Mouse (Mus musculus): ENCODE measurements at regions not wholly inside any gene's neighbourhood (a gene's known extent, or its start where the extent isn't known, plus 50 kb on each side); places are given as distances from the start of the nearest gene placed in this dataset.

- Histone ChIP-seq H3K27me3 (ENCODE audit: control insufficient read depth, insufficient read depth, insufficient read length) (no peaks in the 10 kb centered on the region), H3K79me3 (ENCODE audit: low read depth) (no peaks in the 10 kb centered on the region), H3K4me3 (ENCODE audit: insufficient read depth, poor library complexity, severe bottlenecking) (no peak overlapping the region), H3K36me3 (ENCODE audit: control insufficient read depth, insufficient read depth) (no peaks in the 10 kb centered on the region), H3K79me2 (ENCODE audit: control insufficient read depth, insufficient read depth) (no peaks in the 10 kb centered on the region), H3ac (ENCODE audit: control insufficient read depth, insufficient read length, low read depth) (no peak overlapping the region)
- no peak for TF ChIP-seq MYOG (IDR thresholded peaks at IDR 0.05; ENCODE audit: control insufficient read depth, extremely low read depth, insufficient read length)
- TF ChIP-seq CTCF (IDR thresholded peaks at IDR 0.05; ENCODE audit: control insufficient read depth, insufficient read depth, insufficient read length) = no peak
- no peak for TF ChIP-seq USF1 (IDR thresholded peaks at IDR 0.05; ENCODE audit: low read depth)
These were observed 192.4 kb upstream of the Klf3 start for GRCm38 (mm10) chr5:64610562-64611405.

- no peaks in the 10 kb centered on the region for H3K36me3 ChIP-seq (ENCODE audit: control insufficient read depth, insufficient read depth)
- no peaks in the 10 kb centered on the region for H3K79me3 ChIP-seq (ENCODE audit: low read depth)
- H3K79me2 ChIP-seq (ENCODE audit: control insufficient read depth, insufficient read depth) = no peaks in the 10 kb centered on the region
- no peak overlapping the region for H3K4me3 ChIP-seq (ENCODE audit: insufficient read depth, poor library complexity, severe bottlenecking)
- no peak overlapping the region for H3ac ChIP-seq (ENCODE audit: control insufficient read depth, insufficient read length, low read depth)
- TF ChIP-seq FOSL1 (IDR thresholded peaks at IDR 0.05; ENCODE audit: insufficient read depth, low read length, poor library complexity, severe bottlenecking) (no peak), MYOG (IDR thresholded peaks at IDR 0.05; ENCODE audit: control insufficient read depth, extremely low read depth, insufficient read length) (no peak), CTCF (IDR thresholded peaks at IDR 0.05; ENCODE audit: control insufficient read depth, insufficient read depth, insufficient read length) (no peak), MYOD1 (IDR thresholded peaks at IDR 0.05; ENCODE audit: control insufficient read depth, insufficient read length, low read depth) (no peak), USF1 (IDR thresholded peaks at IDR 0.05; ENCODE audit: low read depth) (no peak), MAX (IDR thresholded peaks at IDR 0.05) (no peak), CEBPB (IDR thresholded peaks at IDR 0.05; ENCODE audit: low read depth) (no peak)
- H3K27me3 ChIP-seq (ENCODE audit: control insufficient read depth, insufficient read depth, insufficient read length) = no peaks in the 10 kb centered on the region
These were observed 191.2 kb upstream of the Klf3 start for GRCm38 (mm10) chr5:64612017-64612416.

- no peaks in the 10 kb centered on the region for H3K79me2 ChIP-seq (ENCODE audit: control insufficient read depth, insufficient read depth)
These were observed 189.5 kb upstream of the Klf3 start for GRCm38 (mm10) chr5:64613696-64614095.

GRCm38 (mm10) chr5:64618126-64618525 is 185.1 kb upstream of the Klf3 start:
- H3K27me3 ChIP-seq (ENCODE audit: control insufficient read depth, insufficient read depth, insufficient read length) = no peaks in the 10 kb centered on the region
- H3K79me3 ChIP-seq (ENCODE audit: low read depth) = no peaks in the 10 kb centered on the region
- no peaks in the 10 kb centered on the region for H3K79me2 ChIP-seq (ENCODE audit: control insufficient read depth, insufficient read depth)
- TF ChIP-seq MYOD1 (IDR thresholded peaks at IDR 0.05; ENCODE audit: control insufficient read depth, insufficient read length, low read depth) (no peak), MAX (IDR thresholded peaks at IDR 0.05) (no peak)
- H3K36me3 ChIP-seq (ENCODE audit: control insufficient read depth, insufficient read depth) = no peaks in the 10 kb centered on the region
- H3K4me3 ChIP-seq (ENCODE audit: insufficient read depth, poor library complexity, severe bottlenecking) = no peak overlapping the region
- no peak overlapping the region for H3ac ChIP-seq (ENCODE audit: control insufficient read depth, insufficient read length, low read depth)

More at GRCm38 (mm10) chr5:64613696-64614095, 189.5 kb upstream of the Klf3 start:
- Histone ChIP-seq H3K79me3 (ENCODE audit: low read depth) (no peaks in the 10 kb centered on the region), H3K27me3 (ENCODE audit: control insufficient read depth, insufficient read depth, insufficient read length) (no peaks in the 10 kb centered on the region), H3K36me3 (ENCODE audit: control insufficient read depth, insufficient read depth) (no peaks in the 10 kb centered on the region), H3K4me3 (ENCODE audit: insufficient read depth, poor library complexity, severe bottlenecking) (no peak overlapping the region), H3ac (ENCODE audit: control insufficient read depth, insufficient read length, low read depth) (no peak overlapping the region)
- TF ChIP-seq MYOG (IDR thresholded peaks at IDR 0.05; ENCODE audit: control insufficient read depth, extremely low read depth, insufficient read length) (no peak), CTCF (IDR thresholded peaks at IDR 0.05; ENCODE audit: control insufficient read depth, insufficient read depth, insufficient read length) (no peak), USF1 (IDR thresholded peaks at IDR 0.05; ENCODE audit: low read depth) (no peak), FOSL1 (IDR thresholded peaks at IDR 0.05; ENCODE audit: insufficient read depth, low read length, poor library complexity, severe bottlenecking) (no peak), CEBPB (IDR thresholded peaks at IDR 0.05; ENCODE audit: low read depth) (no peak), MAX (IDR thresholded peaks at IDR 0.05) (no peak), MYOD1 (IDR thresholded peaks at IDR 0.05; ENCODE audit: control insufficient read depth, insufficient read length, low read depth) (no peak)

- H3K27me3 ChIP-seq (ENCODE audit: control insufficient read depth, insufficient read depth, insufficient read length) = no peaks in the 10 kb centered on the region
- no peaks in the 10 kb centered on the region for H3K79me3 ChIP-seq (ENCODE audit: low read depth)
- no peaks in the 10 kb centered on the region for H3K36me3 ChIP-seq (ENCODE audit: control insufficient read depth, insufficient read depth)
- H3K4me3 ChIP-seq (ENCODE audit: insufficient read depth, poor library complexity, severe bottlenecking) = no peak overlapping the region
- TF ChIP-seq MYOD1 (IDR thresholded peaks at IDR 0.05; ENCODE audit: control insufficient read depth, insufficient read length, low read depth) (no peak), USF1 (IDR thresholded peaks at IDR 0.05; ENCODE audit: low read depth) (no peak), CTCF (IDR thresholded peaks at IDR 0.05; ENCODE audit: control insufficient read depth, insufficient read depth, insufficient read length) (no peak), CEBPB (IDR thresholded peaks at IDR 0.05; ENCODE audit: low read depth) (no peak), MYOG (IDR thresholded peaks at IDR 0.05; ENCODE audit: control insufficient read depth, extremely low read depth, insufficient read length) (no peak), FOSL1 (IDR thresholded peaks at IDR 0.05; ENCODE audit: insufficient read depth, low read length, poor library complexity, severe bottlenecking) (no peak), MAX (IDR thresholded peaks at IDR 0.05) (no peak)
- H3K79me2 ChIP-seq (ENCODE audit: control insufficient read depth, insufficient read depth) = no peaks in the 10 kb centered on the region
- H3ac ChIP-seq (ENCODE audit: control insufficient read depth, insufficient read length, low read depth) = no peak overlapping the region
These were observed 183.4 kb upstream of the Klf3 start for GRCm38 (mm10) chr5:64619752-64620151.

GRCm38 (mm10) chr5:64620726-64621125 is 182.5 kb upstream of the Klf3 start:
- H3K4me3 ChIP-seq (ENCODE audit: insufficient read depth, poor library complexity, severe bottlenecking) = no peak overlapping the region
- no peaks in the 10 kb centered on the region for H3K36me3 ChIP-seq (ENCODE audit: control insufficient read depth, insufficient read depth)
- H3ac ChIP-seq (ENCODE audit: control insufficient read depth, insufficient read length, low read depth) = no peak overlapping the region
- TF ChIP-seq CTCF (IDR thresholded peaks at IDR 0.05; ENCODE audit: control insufficient read depth, insufficient read depth, insufficient read length) (no peak), CEBPB (IDR thresholded peaks at IDR 0.05; ENCODE audit: low read depth) (no peak), USF1 (IDR thresholded peaks at IDR 0.05; ENCODE audit: low read depth) (no peak), FOSL1 (IDR thresholded peaks at IDR 0.05; ENCODE audit: insufficient read depth, low read length, poor library complexity, severe bottlenecking) (no peak), MYOG (IDR thresholded peaks at IDR 0.05; ENCODE audit: control insufficient read depth, extremely low read depth, insufficient read length) (no peak)
- H3K79me2 ChIP-seq (ENCODE audit: control insufficient read depth, insufficient read depth) = no peaks in the 10 kb centered on the region
- H3K27me3 ChIP-seq (ENCODE audit: control insufficient read depth, insufficient read depth, insufficient read length) = no peaks in the 10 kb centered on the region
- H3K79me3 ChIP-seq (ENCODE audit: low read depth) = no peaks in the 10 kb centered on the region
